Mouse (Mus musculus) erythroblast, adult 5-6 weeks (primary cell): Measurements from ENCODE around the gene Rad54l. TPM values are rescaled to one million over a fixed set of nuclear protein-coding genes. Genes with fewer than 3 reads are reported as not detected.
A peak's percentile ranks its signal among the peaks of the same experiment; 100 is the strongest.

Experiments used
- ATAC-seq: replicated peaks from 2 replicates; pipeline ENCODE4 v1.8.0; 2016; ENCODE audit warnings: moderate number of reproducible peaks, mild to moderate bottlenecking, moderate TSS enrichment, inconsistent platforms; ENCODE audit not compliant: poor library complexity, low FRiP score, severe bottlenecking
- total RNA-seq, 2 experiments: library from RNA; stranded (forward) in 1 of 2; stranded (reverse) in 1 of 2; fragments of 150-400 nt in 1 of 2; fragments of 200-764, 138-1000 nt in 1 of 2; gene quantifications; 2 replicates each; pipeline versions ENCODE4 v1.2.3 to v1.2.4; 2015 to 2017; ENCODE audit warnings: low replicate concordance in 2 of 2

Gene Rad54l
- total RNA-seq, 2 experiments from 2014 or later = 8.1 to 16.8 TPM

DNA sequence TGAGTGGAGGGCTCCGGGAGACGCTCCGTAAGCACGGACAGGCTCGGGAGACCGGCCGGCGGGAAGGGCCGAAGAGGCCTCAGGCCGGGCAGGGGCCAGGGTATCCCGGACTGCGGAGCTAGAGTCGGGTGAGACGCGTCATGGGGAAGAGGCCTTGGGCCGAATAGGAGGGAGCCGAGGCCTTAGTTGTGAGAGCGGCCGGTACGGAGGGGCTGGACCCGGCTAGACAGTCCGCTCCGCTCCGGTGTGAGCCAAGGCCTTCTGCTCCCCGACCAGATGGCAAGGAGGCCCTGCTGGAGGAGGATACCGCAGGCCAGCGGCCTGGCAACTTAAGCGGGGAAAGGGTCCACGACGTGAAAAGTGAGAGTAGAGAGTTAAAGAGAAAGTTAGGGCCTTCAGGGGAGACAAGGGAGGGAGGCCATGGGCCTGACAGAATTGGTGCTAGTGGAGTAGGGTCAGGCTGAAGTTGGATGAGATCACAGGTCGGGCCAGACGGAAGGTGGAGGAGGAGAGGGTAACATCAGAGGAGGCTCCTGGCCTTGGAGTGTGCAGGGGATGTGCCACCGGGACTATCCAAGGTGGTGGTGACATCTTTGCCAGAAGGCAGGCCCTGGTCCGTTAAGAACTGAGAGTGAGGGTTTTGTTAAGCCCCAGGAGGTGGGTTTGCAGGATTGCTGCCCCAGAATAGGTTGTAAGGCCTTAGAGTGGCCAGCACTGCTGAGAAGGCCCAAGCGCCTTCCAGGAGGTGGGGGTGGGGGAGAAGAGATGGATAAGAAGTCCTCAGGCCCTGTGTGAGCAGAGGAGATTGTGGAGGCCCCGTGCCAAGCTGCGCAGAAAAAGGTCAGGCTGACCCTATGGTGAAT, 46.9 kb downstream of the Rad54l start:
- ATAC-seq = peak; percentile 47

GRCm38 (mm10) chr4:116075631-116076368, 47.7 kb downstream of the Rad54l start:
- ATAC-seq = peak; percentile 46

GRCm38 (mm10) chr4:116074861-116075620, 48.4 kb downstream of the Rad54l start, which contains the start of the genes Uqcrh and Lrrc41:
TSS of gene Uqcrh (minus strand) at chr4:116075071.
TSS of gene Lrrc41 (plus strand) at chr4:116075269.
- peak; percentile 86 for ATAC-seq

DNA sequence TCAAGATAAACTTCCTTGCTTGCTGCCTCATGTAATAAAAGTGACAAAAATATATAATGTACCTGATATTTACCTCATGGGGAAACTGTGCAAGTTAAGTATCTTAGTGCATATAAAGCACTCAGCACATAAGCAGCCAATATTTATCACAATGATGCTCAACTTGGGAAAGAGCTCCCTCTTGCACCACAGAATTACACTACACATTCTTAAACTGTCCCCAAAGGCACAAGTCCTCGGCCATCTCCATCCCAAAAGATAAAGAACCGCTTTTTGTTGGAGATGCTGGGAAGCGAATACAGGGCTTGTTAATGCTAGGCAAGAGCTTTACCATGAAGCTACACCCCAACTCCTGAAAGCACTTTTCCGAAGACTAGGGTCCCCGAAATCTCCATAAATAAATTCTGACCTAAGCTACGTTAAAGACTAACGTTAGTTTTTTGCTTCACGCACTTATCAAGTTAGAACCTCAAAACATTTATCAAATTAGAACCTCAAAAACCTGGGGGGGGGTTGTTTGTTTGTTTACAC, 49.3 kb downstream of the Rad54l start:
- ATAC-seq = peak; percentile 52

DNA sequence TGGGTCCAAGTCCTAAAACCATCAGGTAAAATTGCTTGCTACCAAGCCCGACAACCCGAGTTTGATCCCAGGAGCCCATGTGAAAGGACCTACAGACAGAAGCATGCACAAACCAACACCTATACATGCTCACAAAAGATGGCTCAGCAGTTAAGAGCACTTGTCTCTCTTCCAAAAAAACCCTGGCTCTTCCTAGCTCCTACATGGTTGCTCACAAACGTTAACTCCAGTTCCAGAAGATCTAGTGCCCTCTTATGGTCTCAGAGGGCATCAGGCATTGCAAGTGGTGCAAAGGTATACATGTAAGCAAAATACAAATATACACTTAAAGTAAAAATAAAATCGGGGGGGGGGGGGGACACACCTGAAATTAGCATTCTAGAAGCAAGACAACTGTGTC, 50.3 kb downstream of the Rad54l start:
- no peak for ATAC-seq

DNA sequence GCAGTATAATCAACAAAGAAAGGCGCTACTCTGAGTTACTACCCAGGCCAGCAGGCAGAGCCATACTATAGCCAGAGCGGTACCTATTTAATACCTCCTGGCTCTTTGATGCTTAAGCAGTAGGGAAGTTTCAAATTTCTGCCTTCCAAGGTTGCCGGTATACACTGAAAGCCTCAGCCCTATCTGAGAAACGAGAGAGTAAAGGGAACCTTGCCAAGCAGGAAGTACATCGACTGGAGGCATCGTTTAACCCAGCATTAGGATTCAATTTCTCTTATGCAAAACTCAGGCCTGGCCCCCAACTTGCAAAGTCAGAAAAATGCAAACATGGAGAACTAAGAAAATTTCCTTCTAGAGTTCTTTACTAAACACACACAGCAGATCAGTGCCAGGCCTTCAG, 53.4 kb downstream of the Rad54l start:
- no peak for ATAC-seq

DNA sequence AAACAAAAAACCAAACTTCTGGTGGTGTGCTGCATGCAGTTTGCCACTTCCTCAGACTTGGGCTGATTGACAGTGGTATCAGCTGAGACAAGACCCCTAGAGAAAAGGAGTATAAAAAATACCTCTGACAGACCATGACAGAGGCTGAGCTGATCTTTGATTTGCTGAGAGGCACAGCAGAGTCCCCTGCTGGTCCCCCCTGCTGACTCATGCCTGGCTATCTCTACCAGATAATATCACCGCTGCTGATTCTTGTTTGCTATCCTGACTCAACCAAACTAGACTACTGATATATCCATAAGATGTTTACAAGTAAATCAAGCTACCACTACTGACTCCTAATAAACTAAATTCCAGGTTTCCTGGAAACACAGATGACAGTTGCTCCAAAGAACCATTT, 59.6 kb downstream of the Rad54l start:
- no peak for ATAC-seq

DNA sequence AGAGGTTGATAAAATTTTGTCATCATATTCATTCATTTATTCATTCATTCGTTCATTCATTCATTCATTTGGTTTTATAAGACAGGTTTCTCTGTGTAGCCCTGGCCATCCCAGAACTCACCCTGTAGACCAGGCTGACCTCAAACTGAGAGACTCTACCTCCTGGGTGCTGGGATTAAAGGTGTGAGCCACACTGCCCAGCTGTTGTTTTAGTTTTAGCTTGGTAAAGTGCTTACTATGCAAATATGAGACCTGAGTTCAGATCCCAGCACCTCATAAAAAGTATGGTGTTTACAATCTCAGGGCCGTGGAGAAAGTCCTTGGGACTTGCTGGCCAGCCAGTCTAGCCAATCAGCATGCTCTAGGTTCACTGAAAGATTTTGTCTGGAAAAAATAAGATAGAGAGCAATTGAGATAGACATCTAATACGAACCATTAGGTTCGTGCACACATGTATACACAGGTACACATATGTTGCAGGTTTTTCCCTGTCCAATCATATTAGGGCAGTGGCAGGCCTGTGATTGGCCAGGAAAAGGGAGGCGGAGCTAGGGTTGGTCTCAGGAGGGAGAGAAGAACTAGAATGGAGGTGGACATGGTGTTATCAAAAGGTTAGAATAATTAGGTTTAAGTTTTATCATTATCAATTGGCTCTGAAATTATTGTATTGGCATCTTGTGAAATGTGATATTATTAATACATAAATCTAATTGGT, 64.3 kb downstream of the Rad54l start:
- no peak for ATAC-seq

GRCm38 (mm10) chr4:116057559-116057958, 65.9 kb downstream of the Rad54l start:
- ATAC-seq = no peak

GRCm38 (mm10) chr4:116053399-116053961, 70.0 kb downstream of the Rad54l start, which contains the start of gene Nsun4:
TSS of gene Nsun4 (minus strand) at chr4:116053876.
- peak; percentile 95 for ATAC-seq

DNA sequence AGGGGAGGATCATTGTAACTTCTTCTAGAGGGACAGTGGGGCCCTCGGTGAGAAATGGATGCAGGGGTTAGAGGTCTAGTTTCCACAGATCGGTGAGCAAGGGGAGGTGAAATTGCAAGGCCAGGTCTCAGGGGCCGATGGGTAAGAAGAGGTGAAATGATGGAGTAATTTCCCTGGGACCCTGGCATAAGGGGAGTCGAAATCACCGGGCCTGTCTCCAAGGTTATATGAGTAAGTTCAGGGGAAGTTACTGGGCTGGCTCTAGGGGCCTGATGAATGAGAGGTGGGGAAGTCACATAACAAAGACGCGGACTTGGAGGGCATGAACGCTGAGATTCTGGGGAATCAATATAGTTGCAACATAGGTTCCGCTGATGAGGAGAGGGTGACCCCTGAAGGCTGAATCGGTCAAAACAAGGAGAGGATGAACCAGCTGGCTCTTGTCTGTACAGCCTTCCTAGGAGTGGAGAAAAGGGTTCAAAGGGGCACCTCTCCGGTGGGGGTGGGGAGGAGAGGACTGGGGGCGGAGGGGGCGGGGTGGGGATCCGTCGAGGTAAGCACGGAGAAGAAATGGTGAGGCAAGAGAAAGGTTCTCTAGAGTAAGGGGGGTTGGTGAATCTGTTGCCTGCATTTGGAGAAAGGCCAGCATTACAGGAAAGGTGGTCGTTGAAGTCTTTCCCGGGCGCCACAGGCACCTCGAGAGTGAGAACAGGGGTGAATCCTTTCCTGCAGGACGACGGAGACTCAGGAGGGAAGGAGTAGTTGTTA, 70.8 kb downstream of the Rad54l start:
- 0 out of 2 replicates have a peak, but pooled peaks have one; percentile 12 for ATAC-seq

GRCm38 (mm10) chr4:116049211-116049610, 74.3 kb downstream of the Rad54l start:
- ATAC-seq = no peak

DNA sequence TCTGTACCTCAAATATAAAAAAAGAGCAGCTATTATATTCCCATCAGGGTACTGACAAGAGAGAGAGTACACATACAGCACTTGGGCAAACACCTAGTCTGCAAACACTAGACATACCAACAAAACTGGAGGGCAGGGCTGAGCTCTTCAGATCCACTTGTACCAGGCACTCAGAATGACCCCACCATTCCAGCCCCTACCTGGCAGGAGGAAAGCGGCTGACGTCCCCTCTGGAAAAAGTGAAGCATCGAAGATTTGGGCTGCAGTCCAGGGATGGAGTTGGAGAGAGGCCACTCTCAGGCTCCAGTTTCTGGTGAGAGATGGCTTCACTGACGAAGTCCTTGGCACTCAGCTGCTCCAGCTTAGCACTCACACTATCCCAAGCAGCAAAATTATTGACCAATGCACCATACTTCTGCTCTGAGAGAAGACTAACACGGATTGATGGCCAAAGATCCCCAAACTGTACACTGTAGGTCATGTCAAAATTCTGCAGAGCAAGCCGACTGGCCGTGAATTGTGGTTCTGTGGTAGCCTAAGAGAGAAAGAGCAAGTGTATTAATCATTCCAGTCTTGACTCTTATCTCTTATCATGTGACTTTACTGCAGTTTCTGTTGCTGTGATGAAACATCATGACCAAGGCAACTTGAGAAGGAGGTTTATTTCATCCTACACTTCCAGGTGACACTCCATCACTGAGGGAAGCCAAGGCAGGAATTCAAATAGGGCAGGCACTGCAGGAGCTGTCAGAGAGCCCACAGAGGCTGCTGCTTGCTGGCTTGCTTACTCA, 75.2 kb downstream of the Rad54l start:
- ATAC-seq = no peak

GRCm38 (mm10) chr4:116047681-116048080, 75.8 kb downstream of the Rad54l start:
- no peak for ATAC-seq

- no peak for ATAC-seq
These were observed 76.9 kb downstream of the Rad54l start for GRCm38 (mm10) chr4:116046604-116047003.
